Mouse (Mus musculus) heart, embryonic 13.5 days (tissue): ENCODE results near the gene Lmntd1. TPM values are rescaled to one million over a fixed set of nuclear protein-coding genes. Genes with fewer than 3 reads are reported as not detected.

Experiments used
- ATAC-seq: fragments of 200-750 bp; cut with Nextera tagmentation; 2 replicates; pipeline ENCODE4 v1.8.0; 2017; ENCODE audit warnings: moderate TSS enrichment; ENCODE audit not compliant: insufficient number of reproducible peaks, low FRiP score, low TSS enrichment; ENCODE audit errors: extremely low read depth
- H3K27ac ChIP-seq: fragments of 300-500 bp; sonication (generic); replicated peaks from 2 replicates; pipeline ENCODE4 v1.5.1; 2015; ENCODE audit warnings: moderate library complexity, mild to moderate bottlenecking, inconsistent platforms
- H3K27me3 ChIP-seq: fragments of 300-500 bp; sonication (generic); replicated peaks from 2 replicates; pipeline ENCODE4 v1.6.1; 2015; ENCODE audit warnings: mild to moderate bottlenecking, inconsistent platforms
- H3K36me3 ChIP-seq: fragments of 300-500 bp; sonication (generic); 2 replicates; pipeline ENCODE4 v1.6.1; 2015; ENCODE audit warnings: mild to moderate bottlenecking, inconsistent platforms
- H3K4me1 ChIP-seq: fragments of 300-500 bp; sonication (generic); 2 replicates; pipeline ENCODE4 v1.6.1; 2015; ENCODE audit warnings: inconsistent platforms
- H3K4me2 ChIP-seq: fragments of 300-500 bp; sonication (generic); 2 replicates; pipeline ENCODE4 v1.6.1; 2015; ENCODE audit warnings: inconsistent platforms, mild to moderate bottlenecking, moderate library complexity
- H3K4me3 ChIP-seq: fragments of 300-500 bp; sonication (generic); 2 replicates; pipeline ENCODE4 v1.5.1; 2015; ENCODE audit warnings: moderate library complexity, mild to moderate bottlenecking, inconsistent platforms
- H3K9ac ChIP-seq: fragments of 300-500 bp; sonication (generic); 2 replicates; pipeline ENCODE4 v1.6.1; 2015; ENCODE audit warnings: inconsistent platforms, mild to moderate bottlenecking, moderate library complexity
- H3K9me3 ChIP-seq: fragments of 300-500 bp; sonication (generic); 2 replicates; pipeline ENCODE4 v1.6.1; 2016; ENCODE audit warnings: inconsistent platforms
- WGBS: fragments of 180-500 bp; shearing (Covaris S2); methylation state at CpG from one replicate; pipeline ENCODE4 v1.1.7; 2015; ENCODE audit warnings: mixed read lengths; 5-methylcytosine and 5-hydroxymethylcytosine counted together
- polyA plus RNA-seq: library from polyadenylated mRNA; unstranded; fragments of >200 nt; fragmentation: Nextera tagmentation; extraction: Ambion mirVana; gene quantifications from 2 replicates; pipeline ENCODE4 v1.2.1, GENCODE M21; 2015

Gene Lmntd1
- polyA plus RNA-seq, 1 experiment from 2014 or later, result 10.1 TPM

DNA sequence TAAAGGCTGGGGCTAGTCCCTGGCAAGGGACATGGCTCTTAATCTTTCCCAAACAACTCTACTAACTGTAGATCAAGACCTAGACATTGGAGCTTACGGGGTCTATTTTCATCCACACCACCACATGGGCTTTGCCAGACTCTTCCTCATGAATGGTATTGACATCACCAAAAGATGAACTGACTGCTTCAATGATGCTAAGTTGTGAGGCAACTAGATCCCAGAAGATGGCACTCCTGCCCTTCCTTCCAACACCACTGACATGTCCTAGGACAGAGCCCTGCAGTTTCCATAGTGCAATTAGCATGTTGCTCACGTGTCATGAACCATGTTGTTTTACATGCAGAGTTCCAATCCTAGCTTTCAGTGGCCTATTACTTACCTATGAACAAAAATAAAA lies 217.6 kb downstream of the Lmntd1 start:
- 75% methylated on average over 2 of the region's 2 CpGs for WGBS
- H3K4me3 ChIP-seq, result no peak overlapping the region
- ATAC-seq, result no peak
- H3K9me3 ChIP-seq, result no peaks in the 10 kb centered on the region
- no peak overlapping the region for H3K27ac ChIP-seq
- H3K4me1 ChIP-seq, result peaks cover 18% of the 10 kb centered on the region; the same call in 1 of the 2 replicates
- no peaks in the 10 kb centered on the region for H3K36me3 ChIP-seq
- peaks cover 3% of the 10 kb centered on the region; the same call in 1 of the 2 replicates for H3K27me3 ChIP-seq
- no peak overlapping the region for H3K9ac ChIP-seq
- no peak overlapping the region for H3K4me2 ChIP-seq

GRCm38 (mm10) chr6:145390421-145390820 lies 223.7 kb downstream of the Lmntd1 start:
- 57% methylated on average over 2 of the region's 2 CpGs for WGBS
- ATAC-seq, result no peak

DNA sequence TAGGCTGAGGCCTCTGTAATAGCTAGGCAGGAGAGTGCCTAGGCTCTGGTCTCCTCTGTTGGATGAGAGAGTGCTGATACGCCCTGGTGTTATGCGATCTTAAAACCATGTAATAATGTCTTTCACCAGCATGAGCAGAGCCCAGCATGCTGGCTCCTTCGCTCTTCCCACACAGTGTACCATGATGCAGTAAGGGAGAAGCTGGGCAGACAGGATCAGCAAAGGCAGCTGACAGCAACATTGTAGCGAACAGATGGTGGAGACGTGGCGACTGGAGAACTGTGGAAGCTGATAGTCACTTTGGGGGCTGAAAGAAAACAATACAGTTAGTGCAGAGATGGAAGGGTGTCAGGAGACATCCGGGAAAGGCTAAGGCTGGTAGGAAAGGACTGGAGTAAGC lies 224.2 kb downstream of the Lmntd1 start:
- 51% methylated on average over 7 of the region's 7 CpGs for WGBS
- H3K4me2 ChIP-seq, result no peak overlapping the region
- H3K27ac ChIP-seq, result no peak overlapping the region; the same call in 1 of the 2 replicates
- no peak overlapping the region for H3K9ac ChIP-seq
- H3K36me3 ChIP-seq, result no peaks in the 10 kb centered on the region
- no peak for ATAC-seq
- H3K4me3 ChIP-seq, result no peak overlapping the region
- H3K9me3 ChIP-seq, result no peaks in the 10 kb centered on the region
- H3K27me3 ChIP-seq, result no peaks in the 10 kb centered on the region; the same call in 1 of the 2 replicates
- peaks cover 57% of the 10 kb centered on the region for H3K4me1 ChIP-seq

More at GRCm38 (mm10) chr6:145390421-145390820, 223.7 kb downstream of the Lmntd1 start:
- Histone ChIP-seq H3K4me3 (no peak overlapping the region), H3K4me1 (peaks cover 57% of the 10 kb centered on the region), H3K9ac (no peak overlapping the region), H3K27ac (no peak overlapping the region; the same call in 1 of the 2 replicates), H3K27me3 (no peaks in the 10 kb centered on the region; the same call in 1 of the 2 replicates), H3K9me3 (no peaks in the 10 kb centered on the region), H3K36me3 (no peaks in the 10 kb centered on the region), H3K4me2 (no peak overlapping the region)

- H3K4me2 ChIP-seq, result no peak overlapping the region
- no peaks in the 10 kb centered on the region; the same call in 1 of the 2 replicates for H3K27me3 ChIP-seq
- ATAC-seq, result no peak
- 0 out of 2 replicates have a peak overlapping the region, but pooled peaks have one; percentile 3 for H3K27ac ChIP-seq
- no peak overlapping the region for H3K9ac ChIP-seq
- whole genome bisulfite sequencing, result 44% methylated on average over 6 of the region's 6 CpGs
- no peaks in the 10 kb centered on the region for H3K36me3 ChIP-seq
- no peak overlapping the region for H3K4me3 ChIP-seq
- peaks cover 57% of the 10 kb centered on the region for H3K4me1 ChIP-seq
- no peaks in the 10 kb centered on the region for H3K9me3 ChIP-seq
These were observed 226.7 kb downstream of the Lmntd1 start for GRCm38 (mm10) chr6:145387378-145387777.

DNA sequence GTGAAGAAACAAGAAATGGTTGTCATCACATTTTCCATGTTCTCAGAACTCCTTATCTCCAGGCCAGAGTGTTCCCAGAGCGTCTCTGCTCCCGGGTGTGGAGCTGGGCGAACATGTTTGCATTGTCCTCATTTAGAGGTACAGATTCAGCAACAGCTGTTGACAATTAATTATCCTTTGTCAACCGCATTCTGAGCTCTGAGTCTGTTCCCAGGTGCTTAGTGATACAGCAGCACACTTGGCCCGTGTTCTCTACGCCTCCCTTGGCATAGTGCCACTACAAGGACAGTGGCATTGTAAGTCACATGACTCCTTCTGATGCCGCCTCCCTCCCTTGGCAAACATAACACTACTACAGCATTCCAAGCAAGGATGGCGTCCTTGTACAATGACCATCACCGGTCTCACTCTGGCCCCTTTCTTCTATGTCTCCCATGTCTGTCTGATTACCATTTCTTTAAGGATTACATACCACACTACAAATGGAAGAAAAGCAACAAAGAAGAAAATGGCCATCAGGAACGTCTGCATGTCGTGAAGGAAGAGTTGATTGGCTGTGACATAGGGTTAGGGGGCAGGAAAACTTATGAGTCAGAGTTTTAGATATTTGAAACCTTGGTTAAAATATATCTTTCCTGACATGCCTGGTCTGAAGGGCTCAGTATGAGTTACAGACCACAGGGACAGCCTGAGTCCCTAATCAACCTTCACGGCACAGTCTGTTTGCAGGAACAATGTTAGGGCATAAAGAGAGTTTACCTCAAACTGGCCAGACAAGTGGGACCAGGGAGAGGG lies 231.3 kb downstream of the Lmntd1 start:
- H3K36me3 ChIP-seq, result no peaks in the 10 kb centered on the region
- no peaks in the 10 kb centered on the region for H3K9me3 ChIP-seq
- peak overlapping the region; percentile 4; the same call in 1 of the 2 replicates for H3K4me2 ChIP-seq
- ATAC-seq, result no peak
- H3K27ac ChIP-seq, result no peak overlapping the region
- 0 out of 2 replicates have a peak, but pooled peaks cover 9% of the 10 kb centered on the region for H3K27me3 ChIP-seq
- peaks cover 39% of the 10 kb centered on the region for H3K4me1 ChIP-seq
- H3K9ac ChIP-seq, result no peak overlapping the region
- H3K4me3 ChIP-seq, result no peak overlapping the region
- 33% methylated on average over 12 of the region's 12 CpGs for WGBS

DNA sequence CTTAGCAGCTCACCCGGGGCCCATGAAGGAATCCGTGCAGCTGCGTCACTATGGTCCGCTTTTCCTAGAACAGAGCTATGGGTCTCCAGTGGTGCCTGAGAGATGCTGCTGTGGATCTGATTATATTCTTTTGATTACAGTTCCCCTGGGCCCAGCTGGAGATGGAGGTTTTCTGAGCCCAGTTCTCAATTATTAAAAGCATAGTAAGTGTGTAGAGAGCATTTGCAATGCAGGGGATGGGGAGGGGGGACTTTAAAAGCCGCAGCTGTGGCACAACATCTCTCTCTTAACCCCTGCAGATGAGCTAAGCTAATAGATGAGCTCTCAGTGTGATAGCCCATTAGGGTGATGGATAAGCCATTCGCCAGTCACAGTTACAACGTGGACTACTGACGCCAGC lies 233.2 kb downstream of the Lmntd1 start:
- Histone ChIP-seq H3K36me3 (no peaks in the 10 kb centered on the region), H3K4me3 (no peak overlapping the region), H3K4me1 (peaks cover 23% of the 10 kb centered on the region), H3K27ac (no peak overlapping the region), H3K27me3 (peaks cover 17% of the 10 kb centered on the region; the same call in 1 of the 2 replicates), H3K9me3 (no peaks in the 10 kb centered on the region), H3K9ac (no peak overlapping the region), H3K4me2 (no peak overlapping the region)
- no peak for ATAC-seq
- WGBS, result 86% methylated on average over 8 of the region's 8 CpGs

GRCm38 (mm10) chr6:145379175-145379574 lies 234.9 kb downstream of the Lmntd1 start:
- 28% methylated on average over 6 of the region's 6 CpGs for WGBS
- no peak overlapping the region for H3K27ac ChIP-seq
- no peak for ATAC-seq

DNA sequence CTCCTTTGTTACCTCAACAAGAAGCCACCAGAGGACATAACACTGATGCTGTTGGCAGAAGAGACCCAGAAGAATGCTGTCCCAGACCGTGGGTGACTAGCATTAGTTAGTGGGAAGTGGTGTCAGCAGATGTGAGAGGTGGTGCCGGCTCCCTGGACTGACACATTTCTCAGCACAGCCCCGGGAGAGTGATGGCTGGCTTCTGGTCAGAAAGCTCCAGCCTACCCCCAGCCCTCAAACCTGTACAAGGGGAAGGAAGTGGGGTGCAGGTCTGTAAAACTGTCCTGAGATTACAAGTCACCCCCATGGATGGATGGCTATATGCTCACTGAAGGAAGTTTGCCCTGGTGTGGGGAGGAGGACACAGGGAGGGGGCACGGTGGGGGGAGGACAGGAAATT lies 235.4 kb downstream of the Lmntd1 start:
- no peaks in the 10 kb centered on the region for H3K9me3 ChIP-seq
- 42% methylated on average over 4 of the region's 4 CpGs for WGBS
- H3K27ac ChIP-seq, result no peak overlapping the region
- H3K4me3 ChIP-seq, result no peak overlapping the region
- H3K4me2 ChIP-seq, result peak overlapping the region; percentile 20; the same call in 1 of the 2 replicates
- H3K4me1 ChIP-seq, result peaks cover 27% of the 10 kb centered on the region
- ATAC-seq, result no peak
- peaks cover 25% of the 10 kb centered on the region; the same call in 1 of the 2 replicates for H3K27me3 ChIP-seq
- no peak overlapping the region for H3K9ac ChIP-seq
- no peaks in the 10 kb centered on the region for H3K36me3 ChIP-seq

More at GRCm38 (mm10) chr6:145379175-145379574, 234.9 kb downstream of the Lmntd1 start:
- peak overlapping the region; percentile 20; the same call in 1 of the 2 replicates for H3K4me2 ChIP-seq
- H3K27me3 ChIP-seq, result peaks cover 25% of the 10 kb centered on the region; the same call in 1 of the 2 replicates
- H3K4me1 ChIP-seq, result peaks cover 23% of the 10 kb centered on the region
- no peak overlapping the region for H3K4me3 ChIP-seq
- no peaks in the 10 kb centered on the region for H3K9me3 ChIP-seq
- no peaks in the 10 kb centered on the region for H3K36me3 ChIP-seq
- no peak overlapping the region for H3K9ac ChIP-seq

GRCm38 (mm10) chr6:145374372-145374771 lies 239.7 kb downstream of the Lmntd1 start:
- Histone ChIP-seq H3K36me3 (no peaks in the 10 kb centered on the region), H3K27ac (no peak overlapping the region), H3K9ac (no peak overlapping the region), H3K9me3 (no peaks in the 10 kb centered on the region), H3K4me2 (no peak overlapping the region), H3K27me3 (peaks cover 25% of the 10 kb centered on the region; the same call in 1 of the 2 replicates), H3K4me1 (peaks cover 42% of the 10 kb centered on the region), H3K4me3 (no peak overlapping the region)
- ATAC-seq, result no peak
- WGBS, result 71% methylated on average over 2 of the region's 2 CpGs

- WGBS, result 23% methylated on average over 7 of the region's 7 CpGs
- Histone ChIP-seq H3K4me3 (no peak overlapping the region), H3K4me2 (no peak overlapping the region), H3K4me1 (peaks cover 42% of the 10 kb centered on the region), H3K27me3 (peaks cover 25% of the 10 kb centered on the region; the same call in 1 of the 2 replicates), H3K27ac (no peak overlapping the region), H3K9me3 (no peaks in the 10 kb centered on the region), H3K36me3 (no peaks in the 10 kb centered on the region), H3K9ac (no peak overlapping the region)
- ATAC-seq, result no peak
These were observed 240.4 kb downstream of the Lmntd1 start for GRCm38 (mm10) chr6:145373712-145374221.

DNA sequence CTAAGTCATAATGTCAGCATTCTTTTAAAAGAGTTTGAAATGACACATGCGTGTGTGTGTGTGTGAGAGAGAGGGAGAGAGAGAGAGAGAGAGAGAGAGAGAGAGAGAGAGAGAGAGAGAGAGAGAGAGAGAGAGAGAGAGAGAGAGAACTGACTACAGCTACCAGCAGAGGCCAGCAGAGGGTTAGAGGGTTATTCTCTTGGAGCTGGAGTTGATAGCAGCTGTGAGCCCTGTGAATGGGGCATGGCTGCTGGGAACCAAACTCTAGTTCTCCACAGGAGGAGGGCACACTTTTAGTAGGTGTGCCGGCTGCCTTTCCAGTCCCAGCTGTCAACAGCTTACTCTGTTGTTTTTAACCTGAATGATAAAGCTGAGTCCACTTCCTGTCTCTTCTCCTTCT lies 242.1 kb downstream of the Lmntd1 start:
- Histone ChIP-seq H3K4me2 (no peak overlapping the region), H3K4me3 (no peak overlapping the region), H3K9ac (no peak overlapping the region), H3K9me3 (no peaks in the 10 kb centered on the region), H3K4me1 (peaks cover 41% of the 10 kb centered on the region), H3K36me3 (no peaks in the 10 kb centered on the region), H3K27me3 (peaks cover 21% of the 10 kb centered on the region), H3K27ac (no peak overlapping the region)
- ATAC-seq, result no peak
- 23% methylated on average over 2 of the region's 2 CpGs for WGBS
